Mouse (Mus musculus): ENCODE measurements around the gene Eef1a2. TPM values are rescaled to one million over a fixed set of nuclear protein-coding genes. Genes with fewer than 3 reads are reported as not detected.
A peak's percentile ranks its signal among the peaks of the same experiment; 100 is the strongest.

Gene Eef1a2
- polyA plus RNA-seq, 1 experiment from 2014 or later, result 24.4 TPM

GRCm38 (mm10) chr2:181113762-181114361, 43.0 kb downstream of the Eef1a2 start:
- ATAC-seq (ENCODE audit: low read depth), result peak; percentile 68; the same call in 1 of the 2 replicates
- peaks cover 17% of the 10 kb centered on the region; the same call in 1 of the 2 replicates for H3K4me1 ChIP-seq (ENCODE audit: control insufficient read depth, insufficient read depth, low read length)
- H3K36me3 ChIP-seq (ENCODE audit: control insufficient read depth, insufficient read depth, low read length), result peaks cover 8% of the 10 kb centered on the region; the same call in 1 of the 2 replicates
- H3K27ac ChIP-seq (ENCODE audit: low read depth, low read length), result no peak overlapping the region
- no peak overlapping the region for H3K9ac ChIP-seq (replicated peaks; ENCODE audit: low read depth, low read length)
- no peaks in the 10 kb centered on the region for H3K27me3 ChIP-seq (ENCODE audit: control insufficient read depth, insufficient read depth, low read length)
- H3K4me3 ChIP-seq (ENCODE audit: low read depth, low read length), result no peak overlapping the region
- WGBS, result 41% methylated on average over 8 of the region's 8 CpGs
- H3K9me3 ChIP-seq (ENCODE audit: control insufficient read depth, low read length), result no peaks in the 10 kb centered on the region
- no peak overlapping the region for H3K4me2 ChIP-seq (ENCODE audit: low read depth, low read length)

DNA sequence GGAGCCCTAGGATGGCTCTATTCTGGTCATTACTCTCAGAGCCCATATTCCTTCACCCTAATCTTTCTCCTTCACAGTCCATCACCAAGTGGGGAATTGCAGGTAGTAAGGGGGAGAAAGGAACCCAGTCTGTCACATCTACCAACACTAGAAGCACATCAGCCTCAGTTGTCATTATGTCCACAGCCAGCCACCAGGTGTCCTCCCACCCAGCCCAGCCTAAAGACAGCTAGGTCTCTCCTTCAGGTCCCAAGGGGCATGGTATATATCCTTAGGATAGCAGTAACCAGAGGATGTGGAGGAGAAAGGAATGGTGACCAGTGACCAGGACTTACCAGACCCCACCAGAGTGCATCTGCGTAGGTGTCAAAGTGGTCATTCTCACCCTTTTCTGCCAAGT, 45.1 kb downstream of the Eef1a2 start:
- Histone ChIP-seq H3K9ac (replicated peaks; ENCODE audit: low read depth, low read length) (no peak overlapping the region), H3K27ac (ENCODE audit: low read depth, low read length) (no peak overlapping the region), H3K4me1 (ENCODE audit: control insufficient read depth, insufficient read depth, low read length) (peaks cover 14% of the 10 kb centered on the region; the same call in 1 of the 2 replicates), H3K27me3 (ENCODE audit: control insufficient read depth, insufficient read depth, low read length) (no peaks in the 10 kb centered on the region), H3K4me3 (ENCODE audit: low read depth, low read length) (no peak overlapping the region), H3K9me3 (ENCODE audit: control insufficient read depth, low read length) (no peaks in the 10 kb centered on the region), H3K36me3 (ENCODE audit: control insufficient read depth, insufficient read depth, low read length) (peaks cover 8% of the 10 kb centered on the region; the same call in 1 of the 2 replicates), H3K4me2 (ENCODE audit: low read depth, low read length) (no peak overlapping the region)
- no peak for ATAC-seq (ENCODE audit: low read depth)
- 96% methylated on average over 1 of the region's 1 CpGs for WGBS

DNA sequence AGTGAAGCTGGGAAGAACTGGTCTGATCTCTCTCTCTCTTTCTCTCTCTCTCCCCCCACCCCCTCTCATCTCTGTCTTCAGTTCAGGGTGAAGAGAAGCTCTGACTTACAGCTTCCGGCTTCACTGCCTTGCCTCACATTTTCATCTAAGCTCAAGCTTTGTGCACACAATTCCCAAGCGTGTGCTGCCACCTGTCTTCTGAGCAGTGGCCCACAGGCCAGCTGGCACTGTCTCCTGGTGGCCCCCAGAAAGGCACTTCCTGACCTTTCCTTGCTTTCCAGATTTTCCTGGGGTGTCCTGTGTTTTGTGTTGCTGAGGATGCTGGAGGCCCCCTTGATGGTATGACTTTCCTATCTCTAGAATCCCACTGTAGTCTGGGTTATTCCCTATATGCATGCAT, 52.7 kb downstream of the Eef1a2 start:
- no peak overlapping the region for H3K4me3 ChIP-seq (ENCODE audit: low read depth, low read length)
- peaks cover 9% of the 10 kb centered on the region; the same call in 1 of the 2 replicates for H3K4me1 ChIP-seq (ENCODE audit: control insufficient read depth, insufficient read depth, low read length)
- H3K27me3 ChIP-seq (ENCODE audit: control insufficient read depth, insufficient read depth, low read length), result no peaks in the 10 kb centered on the region
- no peak overlapping the region for H3K4me2 ChIP-seq (ENCODE audit: low read depth, low read length)
- no peak overlapping the region for H3K9ac ChIP-seq (replicated peaks; ENCODE audit: low read depth, low read length)
- H3K9me3 ChIP-seq (ENCODE audit: control insufficient read depth, low read length), result no peaks in the 10 kb centered on the region
- 48% methylated on average over 2 of the region's 2 CpGs for WGBS
- ATAC-seq (ENCODE audit: low read depth), result no peak
- peaks cover 4% of the 10 kb centered on the region for H3K36me3 ChIP-seq (ENCODE audit: control insufficient read depth, insufficient read depth, low read length)
- H3K27ac ChIP-seq (ENCODE audit: low read depth, low read length), result no peak overlapping the region

DNA sequence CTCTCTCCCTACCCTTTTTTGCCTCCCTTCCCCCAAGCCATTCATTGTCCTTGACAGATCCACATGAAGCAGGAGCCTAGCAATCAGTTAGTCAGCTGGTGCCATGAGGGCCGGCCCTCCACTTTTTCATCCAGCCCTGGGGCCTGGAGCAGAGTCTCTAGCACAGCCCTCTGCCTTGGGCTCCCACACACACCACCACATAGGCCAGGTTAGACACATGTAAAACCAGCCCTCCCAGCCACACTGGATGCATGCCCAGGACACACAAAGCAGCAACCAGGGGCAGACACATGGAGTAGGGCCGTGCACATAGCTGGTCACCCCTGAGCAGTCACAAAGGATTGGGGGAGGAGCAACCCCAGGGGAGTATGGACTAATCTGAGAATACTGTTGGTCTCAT, 54.7 kb downstream of the Eef1a2 start:
- ATAC-seq (ENCODE audit: low read depth), result peak; percentile 63; the same call in 1 of the 2 replicates

GRCm38 (mm10) chr2:181101626-181102025, 55.2 kb downstream of the Eef1a2 start:
- H3K9ac ChIP-seq (replicated peaks; ENCODE audit: low read depth, low read length), result no peak overlapping the region

More for the DNA sequence above, 54.7 kb downstream of the Eef1a2 start:
- H3K4me3 ChIP-seq (ENCODE audit: low read depth, low read length), result no peak overlapping the region
- H3K9me3 ChIP-seq (ENCODE audit: control insufficient read depth, low read length), result no peaks in the 10 kb centered on the region
- H3K9ac ChIP-seq (replicated peaks; ENCODE audit: low read depth, low read length), result no peak overlapping the region
- peaks cover 9% of the 10 kb centered on the region; the same call in 1 of the 2 replicates for H3K4me1 ChIP-seq (ENCODE audit: control insufficient read depth, insufficient read depth, low read length)
- peaks cover 4% of the 10 kb centered on the region for H3K36me3 ChIP-seq (ENCODE audit: control insufficient read depth, insufficient read depth, low read length)
- 13% methylated on average over 2 of the region's 2 CpGs for WGBS
- H3K27me3 ChIP-seq (ENCODE audit: control insufficient read depth, insufficient read depth, low read length), result no peaks in the 10 kb centered on the region
- peak overlapping the region; percentile 45 for H3K27ac ChIP-seq (ENCODE audit: low read depth, low read length)
- no peak overlapping the region for H3K4me2 ChIP-seq (ENCODE audit: low read depth, low read length)

DNA sequence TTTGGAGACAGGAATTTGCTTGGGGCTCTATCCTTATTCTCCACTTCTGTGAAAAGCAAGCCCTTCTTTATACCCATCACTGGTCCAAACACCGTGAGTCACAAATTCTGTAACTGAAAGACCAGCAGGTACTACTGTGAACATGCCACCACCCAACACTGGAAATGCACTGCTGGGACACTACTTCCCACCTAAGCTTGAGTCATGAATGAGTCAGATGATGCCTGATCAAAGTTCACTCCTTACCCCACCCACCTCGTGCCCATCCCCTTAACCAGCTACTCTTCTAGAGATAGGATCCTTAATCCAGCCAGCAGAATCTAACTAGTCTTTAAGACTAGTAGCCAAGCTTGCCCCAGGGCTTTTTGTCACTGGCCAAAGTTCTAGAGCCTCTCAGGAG, 56.7 kb downstream of the Eef1a2 start:
- ATAC-seq (ENCODE audit: low read depth), result no peak
- Histone ChIP-seq H3K4me1 (ENCODE audit: control insufficient read depth, insufficient read depth, low read length) (peaks cover 9% of the 10 kb centered on the region; the same call in 1 of the 2 replicates), H3K9ac (replicated peaks; ENCODE audit: low read depth, low read length) (no peak overlapping the region), H3K27ac (ENCODE audit: low read depth, low read length) (no peak overlapping the region), H3K9me3 (ENCODE audit: control insufficient read depth, low read length) (no peaks in the 10 kb centered on the region), H3K36me3 (ENCODE audit: control insufficient read depth, insufficient read depth, low read length) (peaks cover 14% of the 10 kb centered on the region), H3K27me3 (ENCODE audit: control insufficient read depth, insufficient read depth, low read length) (no peaks in the 10 kb centered on the region), H3K4me2 (ENCODE audit: low read depth, low read length) (no peak overlapping the region), H3K4me3 (ENCODE audit: low read depth, low read length) (no peak overlapping the region)
- WGBS, result 91% methylated on average over 2 of the region's 2 CpGs

More at GRCm38 (mm10) chr2:181101626-181102025, 55.2 kb downstream of the Eef1a2 start:
- H3K9me3 ChIP-seq (ENCODE audit: control insufficient read depth, low read length), result no peaks in the 10 kb centered on the region
- no peak overlapping the region for H3K4me3 ChIP-seq (ENCODE audit: low read depth, low read length)
- H3K4me2 ChIP-seq (ENCODE audit: low read depth, low read length), result no peak overlapping the region
- peaks cover 9% of the 10 kb centered on the region for H3K36me3 ChIP-seq (ENCODE audit: control insufficient read depth, insufficient read depth, low read length)
- peak; percentile 52; the same call in 1 of the 2 replicates for ATAC-seq (ENCODE audit: low read depth)
- peak overlapping the region; percentile 45; the same call in 1 of the 2 replicates for H3K27ac ChIP-seq (ENCODE audit: low read depth, low read length)
- H3K4me1 ChIP-seq (ENCODE audit: control insufficient read depth, insufficient read depth, low read length), result peaks cover 9% of the 10 kb centered on the region; the same call in 1 of the 2 replicates
- no peaks in the 10 kb centered on the region for H3K27me3 ChIP-seq (ENCODE audit: control insufficient read depth, insufficient read depth, low read length)
- WGBS, result 33% methylated on average over 1 of the region's 1 CpGs

Other genes starting within 250 kb of the Eef1a2 start
- gene Ythdf1, start 236.1 kb downstream of the Eef1a2 start, polyA plus RNA-seq (2014; fragmentation: Nextera tagmentation; extraction: Ambion mirVana), result 49.2 and 61.0 TPM in 2 replicates
- 0.15 and 0.31 TPM in 2 replicates for gene Birc7, start 228.0 kb downstream of the Eef1a2 start, polyA plus RNA-seq (2014; fragmentation: Nextera tagmentation; extraction: Ambion mirVana)
- 86.5 and 97.0 TPM in 2 replicates for gene Nkain4, start 202.3 kb downstream of the Eef1a2 start, polyA plus RNA-seq (2014; fragmentation: Nextera tagmentation; extraction: Ambion mirVana)
- gene Arfgap1, start 189.8 kb downstream of the Eef1a2 start, polyA plus RNA-seq (2014; fragmentation: Nextera tagmentation; extraction: Ambion mirVana), result 87.0 and 95.2 TPM in 2 replicates
- 0.31 and 0.60 TPM in 2 replicates for gene Col20a1, start 170.5 kb downstream of the Eef1a2 start, polyA plus RNA-seq (2014; fragmentation: Nextera tagmentation; extraction: Ambion mirVana)
- gene Chrna4, start 113.5 kb downstream of the Eef1a2 start, polyA plus RNA-seq (2014; fragmentation: Nextera tagmentation; extraction: Ambion mirVana), result 62.4 and 62.8 TPM in 2 replicates
- gene Kcnq2, start 21.7 kb downstream of the Eef1a2 start, polyA plus RNA-seq (2014; fragmentation: Nextera tagmentation; extraction: Ambion mirVana), result 56.7 and 60.6 TPM in 2 replicates
- gene Ppdpf, start 30.2 kb upstream of the Eef1a2 start, polyA plus RNA-seq (2014; fragmentation: Nextera tagmentation; extraction: Ambion mirVana), result 419 and 445 TPM in 2 replicates
- gene Ptk6, start 45.8 kb upstream of the Eef1a2 start, polyA plus RNA-seq (2014; fragmentation: Nextera tagmentation; extraction: Ambion mirVana), result not detected in 2 replicates
- 0.15 and 0.19 TPM in 2 replicates for gene Srms, start 56.2 kb upstream of the Eef1a2 start, polyA plus RNA-seq (2014; fragmentation: Nextera tagmentation; extraction: Ambion mirVana)
- gene Fndc11, start 63.0 kb upstream of the Eef1a2 start, polyA plus RNA-seq (2014; fragmentation: Nextera tagmentation; extraction: Ambion mirVana), result 0.23 TPM in 1 of 2 replicates, not detected in the other
- gene Helz2, start 85.0 kb upstream of the Eef1a2 start, polyA plus RNA-seq (2014; fragmentation: Nextera tagmentation; extraction: Ambion mirVana), result 0.28 and 0.45 TPM in 2 replicates
- gene Gmeb2, start 131.0 kb upstream of the Eef1a2 start, polyA plus RNA-seq (2014; fragmentation: Nextera tagmentation; extraction: Ambion mirVana), result 19.3 and 19.9 TPM in 2 replicates
- gene Stmn3, start 157.5 kb upstream of the Eef1a2 start, polyA plus RNA-seq (2014; fragmentation: Nextera tagmentation; extraction: Ambion mirVana), result 1,346 and 1,661 TPM in 2 replicates
- gene Rtel1, start 162.7 kb upstream of the Eef1a2 start, polyA plus RNA-seq (2014; fragmentation: Nextera tagmentation; extraction: Ambion mirVana), result 37.4 and 43.9 TPM in 2 replicates
- gene Zgpat, start 207.9 kb upstream of the Eef1a2 start, polyA plus RNA-seq (2014; fragmentation: Nextera tagmentation; extraction: Ambion mirVana), result 59.3 and 67.7 TPM in 2 replicates
- gene Arfrp1, start 208.4 kb upstream of the Eef1a2 start, polyA plus RNA-seq (2014; fragmentation: Nextera tagmentation; extraction: Ambion mirVana), result 57.8 and 66.0 TPM in 2 replicates
- gene Lime1, start 223.1 kb upstream of the Eef1a2 start, polyA plus RNA-seq (2014; fragmentation: Nextera tagmentation; extraction: Ambion mirVana), result 44.7 and 46.2 TPM in 2 replicates